Mouse (Mus musculus) splenic B cell, adult 2 months (primary cell): Measurements from ENCODE around the gene Col9a3.

Experiments used
- DNase-seq: peaks from one replicate; pipeline ENCODE4 v3.0.0-alpha.2; 2011; ENCODE audit warnings: low read depth, low spot score
- H3K27me3 ChIP-seq: 2 replicates; pipeline ENCODE4 v1.6.1; 2012; ENCODE audit warnings: mild to moderate bottlenecking, low read length, moderate library complexity, mixed read lengths; ENCODE audit not compliant: control insufficient read depth, poor library complexity, insufficient read depth, severe bottlenecking
- H3K36me3 ChIP-seq: 2 replicates; pipeline ENCODE4 v1.6.1; 2012; ENCODE audit warnings: mild to moderate bottlenecking, low read length, moderate library complexity, mixed read lengths; ENCODE audit not compliant: control insufficient read depth, poor library complexity, insufficient read depth, severe bottlenecking

The Col9a3 gene

DNA sequence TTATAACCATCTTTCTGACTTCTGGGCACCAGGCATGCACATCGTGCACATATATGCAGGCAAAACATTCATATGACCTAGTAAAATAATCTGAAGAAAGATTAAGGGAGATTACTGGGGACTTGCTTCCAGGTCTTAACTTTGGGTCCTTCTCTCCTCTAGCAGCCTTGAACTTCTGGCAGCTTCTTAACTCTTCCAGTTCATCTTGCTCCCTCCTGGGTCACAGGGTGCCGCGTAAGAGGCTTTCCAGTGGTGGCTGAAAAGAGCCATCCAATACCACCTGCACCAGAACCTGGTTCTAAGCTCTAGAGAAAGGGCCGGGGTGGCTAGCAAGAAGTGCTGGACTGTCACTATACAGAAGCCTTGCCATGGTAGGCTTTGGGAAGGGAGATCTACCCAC is at the start of gene Col9a3:
TSS of gene Col9a3 (plus strand) at position 301 of the 400 bp plus-strand sequence.
- DNase-seq, result no peak
- H3K27me3 ChIP-seq, result no peaks in the 10 kb centered on the region
- peaks cover 5% of the 10 kb centered on the region; the same call in 1 of the 2 replicates for H3K36me3 ChIP-seq

DNA sequence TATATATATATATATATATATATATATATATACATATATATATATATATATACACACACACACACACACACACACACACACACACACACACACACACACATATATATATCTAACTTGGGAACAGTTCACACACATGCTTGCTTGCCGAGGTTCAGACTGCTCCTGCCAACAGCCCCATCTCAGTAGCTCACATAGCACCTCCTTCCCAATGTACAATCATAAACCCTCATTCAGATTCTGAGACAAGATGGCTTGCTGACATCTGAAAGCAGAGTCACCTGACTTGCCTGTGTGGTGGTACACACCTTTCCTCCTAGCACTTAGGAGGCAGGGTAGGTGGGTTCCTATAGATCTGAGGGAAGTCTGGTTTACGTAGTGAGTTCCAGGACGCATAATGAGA is 45.2 kb upstream of the Col9a3 start:
- no peaks in the 10 kb centered on the region for H3K27me3 ChIP-seq
- H3K36me3 ChIP-seq, result no peaks in the 10 kb centered on the region
- no peak for DNase-seq

DNA sequence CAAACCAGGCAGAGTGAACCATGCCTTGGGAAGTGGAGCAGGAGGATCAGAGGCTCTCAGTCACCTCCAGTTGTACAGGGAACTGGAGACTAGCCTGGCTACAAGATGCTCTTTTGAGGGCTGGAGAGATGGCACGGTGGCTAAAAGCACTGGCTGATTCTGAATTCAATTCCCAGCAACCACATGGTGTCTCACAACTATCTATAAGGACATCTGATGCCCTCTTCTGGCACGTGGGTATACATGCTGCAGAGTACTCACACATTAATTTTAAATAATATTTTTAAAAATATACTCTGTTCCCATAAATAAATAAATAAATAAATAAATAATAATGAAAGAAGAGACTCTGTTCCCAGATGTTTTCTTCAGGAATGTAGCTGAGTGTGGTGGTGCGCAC is 42.4 kb upstream of the Col9a3 start:
- Histone ChIP-seq H3K27me3 (no peaks in the 10 kb centered on the region), H3K36me3 (no peaks in the 10 kb centered on the region)
- DNase-seq, result peak; percentile 8

DNA sequence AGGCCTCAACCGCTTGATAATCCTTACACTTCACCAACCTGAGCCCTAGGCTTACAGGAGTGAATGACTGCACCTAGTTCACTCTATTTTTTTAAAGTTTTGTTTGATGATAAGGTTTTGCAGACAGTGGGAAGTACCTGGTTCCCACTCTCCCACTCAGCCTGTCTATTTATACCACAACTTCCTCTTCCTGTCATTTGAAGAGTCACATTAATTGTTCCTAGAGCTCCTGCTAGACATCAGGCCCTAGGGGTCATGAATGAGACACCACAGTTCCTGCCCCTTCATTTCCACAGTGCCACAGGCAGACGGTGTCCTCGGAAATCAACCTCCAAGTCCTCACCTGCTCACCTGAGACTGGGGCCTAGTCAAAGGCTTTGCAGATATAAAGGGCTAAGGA is 41.1 kb upstream of the Col9a3 start:
- Histone ChIP-seq H3K27me3 (no peaks in the 10 kb centered on the region), H3K36me3 (no peaks in the 10 kb centered on the region)
- DNase-seq, result no peak

GRCm38 (mm10) chr2:180560245-180560644 is 37.3 kb upstream of the Col9a3 start:
- no peaks in the 10 kb centered on the region for H3K27me3 ChIP-seq
- H3K36me3 ChIP-seq, result no peaks in the 10 kb centered on the region
- DNase-seq, result peak; percentile 44

DNA sequence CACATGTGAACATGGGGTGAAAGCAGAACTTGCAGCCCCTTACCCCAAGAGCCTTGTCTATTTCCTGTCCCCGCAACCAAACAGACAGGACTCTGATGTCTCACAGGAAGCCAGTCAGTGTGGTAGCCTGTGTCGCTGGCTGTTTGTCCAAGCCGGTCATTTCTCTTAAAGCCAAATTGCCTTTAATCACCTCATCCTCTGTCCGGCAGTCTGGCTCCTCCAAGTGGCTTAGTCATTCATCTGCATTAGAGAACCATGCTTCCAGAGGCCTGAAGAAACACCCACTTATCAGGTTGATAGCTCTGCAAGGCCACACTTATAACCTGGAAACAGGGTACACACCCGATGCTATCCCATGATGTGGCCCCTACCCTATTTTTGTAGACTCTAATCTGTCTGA is 35.4 kb upstream of the Col9a3 start:
- H3K36me3 ChIP-seq, result no peaks in the 10 kb centered on the region
- H3K27me3 ChIP-seq, result no peaks in the 10 kb centered on the region
- no peak for DNase-seq

DNA sequence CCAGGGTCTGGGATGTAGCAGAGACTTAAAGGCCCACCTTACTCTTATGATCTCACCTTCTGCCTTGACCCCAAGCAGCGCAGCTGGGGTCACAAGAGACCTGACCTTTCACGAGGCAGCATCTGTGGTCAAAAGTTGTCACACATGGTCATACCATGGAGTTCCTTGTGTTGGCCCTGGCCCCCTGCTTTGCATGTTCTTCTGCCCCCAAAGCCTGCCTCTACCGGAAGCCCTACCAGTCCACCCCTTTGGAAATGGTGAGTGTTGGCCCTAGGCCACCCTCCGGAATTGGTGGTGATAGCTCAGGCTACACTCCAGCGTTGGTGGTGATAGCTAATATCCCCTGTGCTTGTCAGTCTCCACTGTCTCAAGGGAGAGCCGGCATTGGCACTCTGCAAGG is 34.3 kb upstream of the Col9a3 start:
- DNase-seq, result no peak
- Histone ChIP-seq H3K36me3 (no peaks in the 10 kb centered on the region), H3K27me3 (no peaks in the 10 kb centered on the region)

DNA sequence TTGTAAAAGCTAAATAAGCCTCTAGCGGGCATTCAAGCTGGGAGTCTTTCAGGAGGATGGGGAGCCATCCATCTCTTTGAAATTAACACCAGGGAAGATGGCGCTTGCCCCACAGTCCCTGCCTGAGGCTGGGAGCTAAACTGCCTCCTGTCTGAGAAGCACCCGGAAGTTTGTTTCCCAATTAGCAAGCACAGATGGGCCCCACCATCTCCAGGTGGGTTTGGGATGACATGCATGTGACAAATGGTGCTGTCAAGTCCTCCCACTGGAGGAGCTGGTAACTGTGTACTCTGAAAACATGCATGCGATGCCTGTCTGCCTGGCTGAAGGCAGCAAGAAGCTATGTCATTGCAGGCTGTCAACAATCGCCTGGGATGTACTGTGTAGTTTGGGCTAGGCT is 33.7 kb upstream of the Col9a3 start:
- Histone ChIP-seq H3K27me3 (no peaks in the 10 kb centered on the region), H3K36me3 (no peaks in the 10 kb centered on the region)
- no peak for DNase-seq

DNA sequence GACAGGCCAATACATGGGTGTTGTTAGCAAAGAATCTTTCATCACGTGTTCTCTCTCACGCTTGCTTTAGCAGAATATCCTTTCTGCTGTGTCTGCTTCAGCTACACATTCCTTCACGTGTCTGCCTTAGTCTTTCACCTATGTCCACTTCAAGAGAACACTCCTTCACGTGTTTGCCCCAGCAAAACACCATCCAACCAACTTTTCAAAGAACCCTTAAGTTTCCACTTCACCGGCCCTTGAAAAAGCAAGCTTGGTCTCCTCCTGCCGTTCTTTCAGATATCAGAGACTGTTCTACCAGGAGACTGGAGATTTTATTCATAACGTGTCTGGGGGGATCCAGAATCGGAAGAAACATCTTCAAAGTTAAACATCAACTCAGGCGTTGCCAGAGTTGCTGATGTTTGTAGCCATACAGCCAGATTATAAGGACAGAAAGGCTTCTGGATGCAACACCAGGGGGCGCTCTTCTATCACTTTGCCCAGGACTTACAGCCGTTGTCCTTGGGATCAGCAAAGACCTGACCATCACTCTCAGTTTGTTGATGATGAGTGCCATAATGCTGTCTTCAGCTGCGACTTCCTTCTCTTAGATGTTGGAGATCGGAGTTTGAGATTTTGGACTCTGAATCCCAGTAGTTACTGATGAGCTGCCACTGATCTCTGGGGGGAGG is 31.2 kb upstream of the Col9a3 start:
- no peaks in the 10 kb centered on the region for H3K36me3 ChIP-seq
- no peaks in the 10 kb centered on the region for H3K27me3 ChIP-seq
- peak; percentile 88 for DNase-seq

DNA sequence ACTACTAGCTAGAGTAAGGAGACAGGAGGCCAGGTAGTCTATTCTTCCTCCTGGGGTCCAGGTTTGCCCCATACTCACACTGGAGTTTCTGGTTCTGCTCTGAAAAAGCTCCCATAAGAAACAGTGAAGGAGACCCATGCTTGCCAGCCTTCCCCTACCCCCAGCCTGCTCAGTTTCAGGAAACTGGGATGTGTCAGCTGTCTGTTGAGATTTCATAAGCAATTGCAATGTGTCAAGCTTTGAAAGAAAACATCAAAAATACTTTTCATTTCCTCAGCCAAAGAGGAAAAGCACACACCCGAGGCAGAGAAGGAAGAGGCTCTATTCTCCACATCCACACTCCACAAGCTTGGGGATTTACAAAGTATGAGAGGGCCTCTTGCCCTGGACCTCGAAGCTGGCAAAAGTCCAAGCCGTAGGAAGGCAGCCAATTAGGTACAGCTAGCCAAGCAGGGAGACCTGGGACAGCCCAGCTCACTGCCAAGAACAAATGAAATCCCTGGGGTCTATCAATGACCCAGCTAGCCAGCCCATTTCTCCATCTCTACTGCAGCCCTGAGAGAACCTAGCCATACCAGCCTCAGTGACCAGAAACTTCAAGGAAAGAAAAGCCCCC is 28.5 kb upstream of the Col9a3 start:
- no peaks in the 10 kb centered on the region for H3K36me3 ChIP-seq
- DNase-seq, result no peak
- H3K27me3 ChIP-seq, result no peaks in the 10 kb centered on the region

DNA sequence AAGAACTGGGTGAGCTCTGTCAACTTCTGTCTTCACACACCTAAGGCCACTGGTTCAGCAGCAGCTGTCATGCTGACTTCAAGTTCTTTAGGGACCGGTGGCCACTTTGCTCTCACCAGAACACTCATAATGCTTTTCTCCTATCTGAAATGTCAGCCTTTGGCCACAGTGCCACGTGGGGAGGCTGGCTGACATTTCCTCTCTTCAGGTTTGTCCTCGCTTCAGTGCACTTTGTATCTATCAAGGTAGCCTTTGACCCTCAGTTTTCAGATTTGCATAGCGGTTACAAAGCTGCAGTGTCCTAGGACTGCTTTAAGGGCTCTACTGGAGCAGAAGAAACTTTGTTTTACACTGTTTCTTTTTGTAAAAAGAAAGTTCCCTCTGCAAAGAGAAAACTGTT is 21.1 kb upstream of the Col9a3 start:
- H3K36me3 ChIP-seq, result no peaks in the 10 kb centered on the region
- peak; percentile 57 for DNase-seq
- H3K27me3 ChIP-seq, result no peaks in the 10 kb centered on the region

DNA sequence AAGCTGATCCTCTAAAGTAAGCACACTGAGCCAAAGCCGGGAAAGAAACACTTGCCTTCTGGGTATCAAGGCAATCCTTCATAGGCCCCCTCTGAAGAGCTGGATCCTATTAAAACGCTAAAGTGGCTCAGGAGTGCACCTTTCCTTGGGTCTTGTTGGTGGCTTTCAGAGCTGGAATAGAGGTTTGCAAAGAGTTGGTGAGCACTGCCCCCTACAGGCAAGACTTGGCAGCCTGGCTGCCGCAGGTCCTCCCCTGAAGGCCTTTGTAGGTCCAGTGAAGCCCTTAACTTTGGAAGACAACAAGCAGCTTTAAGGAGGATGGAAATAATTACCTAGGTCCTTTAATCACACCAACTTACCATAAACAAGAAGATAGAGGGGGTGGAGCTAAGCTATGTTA is 18.9 kb upstream of the Col9a3 start:
- no peaks in the 10 kb centered on the region for H3K27me3 ChIP-seq
- no peaks in the 10 kb centered on the region for H3K36me3 ChIP-seq
- peak; percentile 89 for DNase-seq

DNA sequence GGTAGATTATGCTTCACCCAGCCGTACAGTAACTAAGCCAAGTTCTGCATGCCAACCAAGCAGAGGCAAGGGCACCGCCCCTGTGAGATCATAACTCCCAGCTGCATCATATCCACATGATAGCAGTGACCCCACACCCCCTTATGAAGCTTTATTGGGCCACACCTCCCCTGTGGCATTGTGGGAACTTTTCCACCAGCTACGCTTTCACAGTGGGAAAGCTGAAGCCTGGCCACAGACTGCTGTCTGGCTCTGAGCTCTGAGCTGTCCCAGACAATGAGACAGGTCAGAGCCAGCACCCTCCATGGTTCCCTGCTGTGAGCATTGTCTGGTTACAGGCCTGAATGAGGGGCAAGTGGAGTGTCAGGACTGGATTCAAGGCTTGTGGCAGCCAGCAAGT is 16.6 kb upstream of the Col9a3 start, which contains the start of gene Mrgbp:
TSS of gene Mrgbp (plus strand) at position 303 of the 400 bp plus-strand sequence.
- no peaks in the 10 kb centered on the region for H3K27me3 ChIP-seq
- DNase-seq, result no peak
- H3K36me3 ChIP-seq, result no peaks in the 10 kb centered on the region; the same call in 1 of the 2 replicates

DNA sequence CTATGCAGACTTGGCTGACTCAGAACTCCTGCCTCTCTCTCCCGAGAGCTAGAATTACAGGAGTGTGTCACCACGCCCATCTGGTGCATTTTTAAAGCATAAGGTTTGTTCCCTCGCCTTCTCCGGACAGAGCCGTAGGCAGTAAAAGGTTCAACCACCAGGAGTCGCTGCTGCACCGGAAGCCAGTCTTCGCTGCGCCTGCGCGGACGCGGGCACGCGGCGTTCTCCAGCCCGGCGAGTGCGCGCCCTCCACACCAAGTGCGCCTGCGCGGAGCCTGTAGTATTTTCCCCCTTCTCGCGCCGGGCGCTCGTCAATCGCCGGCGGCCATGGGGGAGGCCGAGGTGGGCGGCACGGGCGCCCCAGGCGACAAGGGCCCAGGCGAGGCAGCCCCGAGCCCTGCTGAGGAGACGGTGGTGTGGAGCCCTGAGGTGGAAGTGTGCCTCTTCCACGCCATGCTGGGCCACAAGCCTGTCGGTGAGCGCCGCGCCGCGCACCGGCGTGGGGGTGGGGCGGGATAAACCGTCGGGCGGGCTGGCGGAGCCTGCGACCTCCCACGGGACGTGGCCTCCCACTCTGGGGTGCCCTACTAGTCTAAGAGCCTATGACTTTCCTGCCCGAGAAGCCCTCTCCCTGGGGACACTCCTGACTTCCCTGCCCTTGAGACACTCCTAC is 15.0 kb upstream of the Col9a3 start:
- no peaks in the 10 kb centered on the region for H3K27me3 ChIP-seq
- DNase-seq, result peak; percentile 98
- no peaks in the 10 kb centered on the region; the same call in 1 of the 2 replicates for H3K36me3 ChIP-seq

GRCm38 (mm10) chr2:180583154-180583507 is 14.5 kb upstream of the Col9a3 start:
- DNase-seq, result peak; percentile 60
- Histone ChIP-seq H3K36me3 (no peaks in the 10 kb centered on the region; the same call in 1 of the 2 replicates), H3K27me3 (no peaks in the 10 kb centered on the region)
